Mouse (Mus musculus) C3H10T1/2 (cell line): ENCODE measurements around the gene Kiz. TPM values are rescaled to one million over a fixed set of nuclear protein-coding genes. Genes with fewer than 3 reads are reported as not detected.

Experiments
- polyA plus RNA-seq, 2 experiments: library from polyadenylated mRNA; unstranded; fragments of >200 nt; fragmentation: generic; extraction: Trizol; gene quantifications; one replicate each; pipeline ENCODE4 v1.2.1; 2012; ENCODE audit warnings: missing spikeins in 2 of 2

Gene Kiz
- 10 to 100 TPM in 1 of 2 experiments, 1 to 10 TPM in 1; 1.3 to 26.1 TPM for polyA plus RNA-seq

GRCm38 (mm10) chr2:146855599-146856039, at the start of gene Kiz:
TSS of gene Kiz (plus strand) at chr2:146855864.

GRCm38 (mm10) chr2:147012623-147013184, 157.0 kb downstream of the Kiz start, which contains the start of gene Xrn2:
TSS of gene Xrn2 (plus strand) at chr2:147012996.

Other genes starting within 250 kb of the Kiz start
- 10 to 100 TPM in 1 of 2 experiments, 1 to 10 TPM in 1; 3.5 to 34.9 TPM for gene Xrn2, start 157.1 kb downstream of the Kiz start, polyA plus RNA-seq
- not detected for gene Nkx2-4, start 229.6 kb downstream of the Kiz start, polyA plus RNA-seq